Mouse (Mus musculus) liver, embryonic 16.5 days (tissue): ENCODE results near the gene Med7. TPM values are rescaled to one million over a fixed set of nuclear protein-coding genes. Genes with fewer than 3 reads are reported as not detected.
"Not testable (repeated sequence)": the region's sequence is repeated elsewhere in the genome, so short reads cannot be mapped to it uniquely, and the experiment has no call there.

ENCODE experiments used
- ATAC-seq: fragments of 200-750 bp; cut with Nextera tagmentation; 2 replicates; pipeline ENCODE4 v1.8.0; 2017; ENCODE audit warnings: low read depth, mild to moderate bottlenecking, moderate number of reproducible peaks, moderate library complexity
- H3K27ac ChIP-seq: fragments of 300-500 bp; sonication (generic); 2 replicates; pipeline ENCODE4 v1.5.1; 2014; ENCODE audit warnings: mild to moderate bottlenecking, low read length
- H3K27me3 ChIP-seq: fragments of 300-500 bp; sonication (generic); 2 replicates; pipeline ENCODE4 v1.6.1; 2014; ENCODE audit warnings: low read depth, low read length, mixed read lengths; ENCODE audit not compliant: control insufficient read depth, insufficient read depth
- H3K36me3 ChIP-seq: fragments of 300-500 bp; sonication (generic); 2 replicates; pipeline ENCODE4 v1.6.1; 2014; ENCODE audit warnings: mild to moderate bottlenecking; ENCODE audit not compliant: control insufficient read depth, insufficient read depth
- H3K4me1 ChIP-seq: fragments of 300-500 bp; sonication (generic); 2 replicates; pipeline ENCODE4 v1.6.1; 2014; ENCODE audit warnings: low read depth, low read length, mixed read lengths; ENCODE audit not compliant: control insufficient read depth
- H3K4me2 ChIP-seq: fragments of 300-500 bp; sonication (generic); 2 replicates; pipeline ENCODE4 v1.6.1; 2014; ENCODE audit warnings: low read depth, low read length, mixed read lengths
- H3K4me3 ChIP-seq: fragments of 300-500 bp; sonication (generic); 2 replicates; pipeline ENCODE4 v1.5.1; 2014; ENCODE audit warnings: low read depth, mild to moderate bottlenecking, low read length
- H3K9ac ChIP-seq: fragments of 300-500 bp; sonication (generic); 2 replicates; pipeline ENCODE4 v1.6.1; 2014; ENCODE audit warnings: low read depth, low read length
- H3K9me3 ChIP-seq: fragments of 300-500 bp; sonication (generic); replicated peaks from 2 replicates; pipeline ENCODE4 v1.6.1; 2016; ENCODE audit warnings: low read length; ENCODE audit not compliant: control insufficient read depth
- WGBS: fragments of 180-500 bp; shearing (Covaris S2); extraction: QIAGEN DNeasy Blood & Tissue Kit; methylation state at CpG from one replicate; pipeline ENCODE4 v1.1.7; 2014; ENCODE audit not compliant: insufficient replicate concordance; 5-methylcytosine and 5-hydroxymethylcytosine counted together
- polyA plus RNA-seq: library from polyadenylated mRNA; unstranded; fragments of >200 nt; fragmentation: Nextera tagmentation; extraction: Ambion mirVana; gene quantifications from 2 replicates; pipeline ENCODE4 v1.2.1, GENCODE M21; 2015

Gene Med7
- polyA plus RNA-seq, 1 experiment from 2014 or later, result 44.8 TPM

- H3K9me3 ChIP-seq, result no peaks in the 10 kb centered on the region
- 42% methylated on average over 1 of the region's 1 CpGs for WGBS
- no peak overlapping the region for H3K4me2 ChIP-seq
- H3K4me1 ChIP-seq, result no peaks in the 10 kb centered on the region
- no peaks in the 10 kb centered on the region for H3K27me3 ChIP-seq
- H3K4me3 ChIP-seq, result no peak overlapping the region
- no peak for ATAC-seq
- no peaks in the 10 kb centered on the region for H3K36me3 ChIP-seq
- no peak overlapping the region for H3K9ac ChIP-seq
- no peak overlapping the region for H3K27ac ChIP-seq
These were observed 18.3 kb upstream of the Med7 start for GRCm38 (mm10) chr11:46418438-46418837.

- H3K27me3 ChIP-seq, result no peaks in the 10 kb centered on the region
- H3K9ac ChIP-seq, result no peak overlapping the region
- no peak for ATAC-seq
- no peaks in the 10 kb centered on the region for H3K9me3 ChIP-seq
- H3K4me1 ChIP-seq, result no peaks in the 10 kb centered on the region
- no peak overlapping the region for H3K4me2 ChIP-seq
- H3K27ac ChIP-seq, result no peak overlapping the region
- WGBS, result 73% methylated on average over 5 of the region's 5 CpGs
- H3K4me3 ChIP-seq, result no peak overlapping the region
- no peaks in the 10 kb centered on the region for H3K36me3 ChIP-seq
These were observed 17.9 kb upstream of the Med7 start for GRCm38 (mm10) chr11:46418860-46419259.

GRCm38 (mm10) chr11:46421086-46421888, 15.4 kb upstream of the Med7 start:
- WGBS, result 48% methylated on average over 8 of the region's 8 CpGs
- H3K36me3 ChIP-seq, result no peaks in the 10 kb centered on the region
- no peak for ATAC-seq

GRCm38 (mm10) chr11:46428131-46428530, 8.6 kb upstream of the Med7 start:
- H3K27me3 ChIP-seq, H3K27ac ChIP-seq, H3K4me2 ChIP-seq, H3K9me3 ChIP-seq, ATAC-seq, H3K4me1 ChIP-seq, H3K36me3 ChIP-seq, H3K9ac ChIP-seq, H3K4me3 ChIP-seq: not testable (repeated sequence)
- 50% methylated on average over 4 of the region's 4 CpGs for WGBS

More at GRCm38 (mm10) chr11:46421086-46421888, 15.4 kb upstream of the Med7 start:
- no peak overlapping the region for H3K4me2 ChIP-seq
- no peaks in the 10 kb centered on the region for H3K9me3 ChIP-seq
- no peaks in the 10 kb centered on the region for H3K4me1 ChIP-seq
- no peak overlapping the region for H3K9ac ChIP-seq
- H3K27ac ChIP-seq, result no peak overlapping the region
- H3K4me3 ChIP-seq, result no peak overlapping the region
- no peaks in the 10 kb centered on the region for H3K27me3 ChIP-seq

- Histone ChIP-seq H3K4me3 (no peak overlapping the region), H3K4me1 (peaks cover 3% of the 10 kb centered on the region), H3K27me3 (no peaks in the 10 kb centered on the region), H3K4me2 (no peak overlapping the region), H3K36me3 (no peaks in the 10 kb centered on the region), H3K9ac (no peak overlapping the region), H3K9me3 (no peaks in the 10 kb centered on the region), H3K27ac (no peak overlapping the region)
- no peak for ATAC-seq
- 70% methylated on average over 2 of the region's 2 CpGs for WGBS
These were observed 6.6 kb upstream of the Med7 start for GRCm38 (mm10) chr11:46430123-46430522.

DNA sequence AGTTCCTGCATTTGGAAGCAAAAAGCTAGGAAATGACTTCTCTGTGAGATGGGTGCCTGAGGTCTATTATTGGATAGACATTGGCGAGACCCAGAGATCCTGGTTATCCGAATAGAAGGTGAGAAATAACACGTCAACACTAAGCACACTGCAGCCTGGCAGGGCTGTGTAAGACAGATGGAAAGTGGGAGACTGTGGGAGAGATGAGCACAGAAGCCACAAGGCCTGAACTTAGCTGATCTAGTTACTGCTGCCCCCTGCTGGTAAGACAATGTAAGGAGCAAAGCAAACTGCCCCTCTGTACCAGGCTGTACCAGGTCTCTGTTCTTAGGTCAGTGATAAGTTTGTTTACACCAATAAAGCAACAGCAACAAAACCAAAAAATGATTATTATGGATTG, 5.6 kb upstream of the Med7 start:
- ATAC-seq, result peak; percentile 61

DNA sequence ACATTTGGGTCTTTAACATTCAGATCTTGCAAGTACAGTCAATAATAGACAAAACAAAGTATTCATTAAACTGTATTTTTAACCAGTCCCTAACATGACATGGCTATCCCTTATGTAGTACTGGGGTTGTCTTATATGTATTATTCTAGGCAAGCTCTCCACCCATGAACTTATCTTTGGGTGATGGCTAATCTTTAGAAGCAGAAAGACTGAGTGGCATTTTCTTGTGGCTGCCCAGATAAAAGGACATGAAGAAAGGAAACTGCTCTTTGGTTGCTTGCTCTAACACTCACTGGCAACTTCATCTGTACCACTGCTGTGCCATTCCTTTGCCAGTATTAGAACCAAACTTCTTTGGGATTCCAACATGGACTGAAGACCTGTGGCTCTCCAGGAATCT, 1.4 kb upstream of the Med7 start:
- H3K4me3 ChIP-seq, result peak overlapping the region; percentile 34; the same call in 1 of the 2 replicates
- no peaks in the 10 kb centered on the region for H3K9me3 ChIP-seq
- no peaks in the 10 kb centered on the region for H3K27me3 ChIP-seq
- peaks cover 27% of the 10 kb centered on the region for H3K4me1 ChIP-seq
- H3K27ac ChIP-seq, result peak overlapping the region; percentile 85
- ATAC-seq, result no peak
- H3K36me3 ChIP-seq, result peaks cover 4% of the 10 kb centered on the region
- H3K9ac ChIP-seq, result peak overlapping the region; percentile 34; the same call in 1 of the 2 replicates
- peak overlapping the region; percentile 59 for H3K4me2 ChIP-seq

More for the DNA sequence above, 5.6 kb upstream of the Med7 start:
- Histone ChIP-seq H3K4me1 (peaks cover 11% of the 10 kb centered on the region), H3K9me3 (no peaks in the 10 kb centered on the region), H3K27me3 (no peaks in the 10 kb centered on the region), H3K27ac (no peak overlapping the region), H3K4me2 (no peak overlapping the region), H3K9ac (no peak overlapping the region), H3K4me3 (no peak overlapping the region), H3K36me3 (no peaks in the 10 kb centered on the region)
- WGBS, result 17% methylated on average over 3 of the region's 3 CpGs

GRCm38 (mm10) chr11:46437459-46438000, 805 bp downstream of the Med7 start:
- H3K27me3 ChIP-seq, result no peaks in the 10 kb centered on the region
- H3K9me3 ChIP-seq, result no peaks in the 10 kb centered on the region
- ATAC-seq, result peak; percentile 16
- WGBS, result under 1% methylated on average over 23 of the region's 23 CpGs
- peaks cover 10% of the 10 kb centered on the region for H3K36me3 ChIP-seq
- H3K4me2 ChIP-seq, result peak overlapping the region; percentile 72
- H3K9ac ChIP-seq, result peak overlapping the region; percentile 100
- H3K4me1 ChIP-seq, result peaks cover 30% of the 10 kb centered on the region
- H3K27ac ChIP-seq, result peak overlapping the region; percentile 99
- peak overlapping the region; percentile 100 for H3K4me3 ChIP-seq

GRCm38 (mm10) chr11:46439005-46439543, 2.3 kb downstream of the Med7 start:
- H3K4me1 ChIP-seq, result peaks cover 30% of the 10 kb centered on the region
- no peak for ATAC-seq
- 27% methylated on average over 5 of the region's 5 CpGs for WGBS
- peaks cover 14% of the 10 kb centered on the region for H3K36me3 ChIP-seq
- H3K27me3 ChIP-seq, result no peaks in the 10 kb centered on the region
- H3K9me3 ChIP-seq, result no peaks in the 10 kb centered on the region
- H3K4me2 ChIP-seq, result peak overlapping the region; percentile 72
- H3K27ac ChIP-seq, result peak overlapping the region; percentile 53
- H3K9ac ChIP-seq, result peak overlapping the region; percentile 42
- H3K4me3 ChIP-seq, result peak overlapping the region; percentile 10; the same call in 1 of the 2 replicates
